Mouse (Mus musculus) neural tube, embryonic 14.5 days (tissue): ENCODE measurements around the gene Hist1h2bn. TPM values are rescaled to one million over a fixed set of nuclear protein-coding genes. Genes with fewer than 3 reads are reported as not detected.
"Not testable (repeated sequence)": the region's sequence is repeated elsewhere in the genome, so short reads cannot be mapped to it uniquely, and the experiment has no call there.

ENCODE experiments used
- ATAC-seq: fragments of 200-750 bp; cut with Nextera tagmentation; 2 replicates; pipeline ENCODE4 v1.8.0; 2017; ENCODE audit warnings: low read depth, mild to moderate bottlenecking, moderate TSS enrichment, moderate library complexity
- H3K27ac ChIP-seq: fragments of 300-500 bp; sonication (generic); 2 replicates; pipeline ENCODE4 v1.5.1; 2014; ENCODE audit warnings: low read depth, mild to moderate bottlenecking, control low read depth, low read length, moderate library complexity, mixed read lengths
- H3K27me3 ChIP-seq: fragments of 300-500 bp; sonication (generic); 2 replicates; pipeline ENCODE4 v1.6.1; 2014; ENCODE audit warnings: low read length; ENCODE audit not compliant: control insufficient read depth, insufficient read depth
- H3K36me3 ChIP-seq: fragments of 300-500 bp; sonication (generic); 2 replicates; pipeline ENCODE4 v1.6.1; 2014; ENCODE audit warnings: low read length, mixed read lengths; ENCODE audit not compliant: control insufficient read depth, insufficient read depth
- H3K4me1 ChIP-seq: fragments of 300-500 bp; sonication (generic); 2 replicates; pipeline ENCODE4 v1.6.1; 2014; ENCODE audit warnings: low read length; ENCODE audit not compliant: control insufficient read depth, insufficient read depth
- H3K4me2 ChIP-seq: fragments of 300-500 bp; sonication (generic); 2 replicates; pipeline ENCODE4 v1.6.1; 2014; ENCODE audit warnings: mild to moderate bottlenecking, low read depth, low read length, control low read depth
- H3K4me3 ChIP-seq: fragments of 300-500 bp; sonication (generic); 2 replicates; pipeline ENCODE4 v1.5.1; 2014; ENCODE audit warnings: low read depth, low read length, control low read depth, mixed read lengths
- H3K9ac ChIP-seq: fragments of 300-500 bp; sonication (generic); replicated peaks from 2 replicates; pipeline ENCODE4 v1.6.1; 2014; ENCODE audit warnings: low read depth, mild to moderate bottlenecking, control low read depth, low read length, mixed read lengths
- H3K9me3 ChIP-seq: fragments of 300-500 bp; sonication (generic); 2 replicates; pipeline ENCODE4 v1.6.1; 2016; ENCODE audit warnings: low read length; ENCODE audit not compliant: control insufficient read depth
- WGBS: fragments of 180-500 bp; shearing (Covaris S2); extraction: QIAGEN DNeasy Blood & Tissue Kit; methylation state at CpG from one replicate; pipeline ENCODE4 v1.1.7; 2014; 5-methylcytosine and 5-hydroxymethylcytosine counted together
- polyA plus RNA-seq: library from polyadenylated mRNA; unstranded; fragments of >200 nt; fragmentation: Nextera tagmentation; extraction: Ambion mirVana; gene quantifications from 2 replicates; pipeline ENCODE4 v1.2.1, GENCODE M21; 2014

Gene Hist1h2bn
- polyA plus RNA-seq, 1 experiment from 2014 or later = 1.0 TPM

- no peak overlapping the region for H3K27ac ChIP-seq
- H3K9ac ChIP-seq = no peak overlapping the region
- H3K27me3 ChIP-seq = no peaks in the 10 kb centered on the region
- no peaks in the 10 kb centered on the region for H3K36me3 ChIP-seq
- ATAC-seq = peak; percentile 69; the same call in 1 of the 2 replicates
- H3K4me3 ChIP-seq = no peak overlapping the region
- 10% methylated on average over 10 of the region's 11 CpGs for WGBS
- no peaks in the 10 kb centered on the region for H3K9me3 ChIP-seq
- H3K4me2 ChIP-seq = no peak overlapping the region
- H3K4me1 ChIP-seq = no peaks in the 10 kb centered on the region
Observed at GRCm38 (mm10) chr13:21727948-21728572, 25.9 kb upstream of the Hist1h2bn start.

- H3K9me3 ChIP-seq = no peaks in the 10 kb centered on the region
- no peak overlapping the region for H3K27ac ChIP-seq
- no peaks in the 10 kb centered on the region for H3K4me1 ChIP-seq
- WGBS = 71% methylated on average over 1 of the region's 1 CpGs
- no peak overlapping the region for H3K9ac ChIP-seq
- no peaks in the 10 kb centered on the region for H3K27me3 ChIP-seq
- ATAC-seq = no peak
- H3K36me3 ChIP-seq = no peaks in the 10 kb centered on the region
- H3K4me2 ChIP-seq = no peak overlapping the region
- H3K4me3 ChIP-seq = no peak overlapping the region
Observed at GRCm38 (mm10) chr13:21729544-21729943, 24.4 kb upstream of the Hist1h2bn start.

GRCm38 (mm10) chr13:21733466-21733865, 20.5 kb upstream of the Hist1h2bn start:
- 66% methylated on average over 5 of the region's 5 CpGs for WGBS
- no peaks in the 10 kb centered on the region for H3K27me3 ChIP-seq
- ATAC-seq = peak; percentile 15; the same call in 1 of the 2 replicates
- no peak overlapping the region for H3K4me2 ChIP-seq
- H3K27ac ChIP-seq = peak overlapping the region; percentile 98
- peaks cover 7% of the 10 kb centered on the region; the same call in 1 of the 2 replicates for H3K4me1 ChIP-seq
- peak overlapping the region; percentile 1; the same call in 1 of the 2 replicates for H3K9ac ChIP-seq
- no peaks in the 10 kb centered on the region for H3K36me3 ChIP-seq
- H3K4me3 ChIP-seq = no peak overlapping the region
- H3K9me3 ChIP-seq = no peaks in the 10 kb centered on the region

GRCm38 (mm10) chr13:21734010-21734905, 19.7 kb upstream of the Hist1h2bn start:
- no peaks in the 10 kb centered on the region for H3K27me3 ChIP-seq
- peak overlapping the region; percentile 48 for H3K4me3 ChIP-seq
- peak overlapping the region; percentile 98 for H3K27ac ChIP-seq
- no peaks in the 10 kb centered on the region for H3K36me3 ChIP-seq
- 0% methylated on average over 21 of the region's 21 CpGs for WGBS
- H3K9me3 ChIP-seq = no peaks in the 10 kb centered on the region
- H3K4me1 ChIP-seq = peaks cover 7% of the 10 kb centered on the region; the same call in 1 of the 2 replicates
- ATAC-seq = peak; percentile 84
- peak overlapping the region; percentile 78 for H3K4me2 ChIP-seq
- peak overlapping the region; percentile 56 for H3K9ac ChIP-seq

GRCm38 (mm10) chr13:21734906-21735767, 18.8 kb upstream of the Hist1h2bn start, which contains the start of gene Hist1h4j:
Gene Hist1h4j (plus strand): TSS chr13:21735064.
- WGBS = under 1% methylated on average over 43 of the region's 56 CpGs
- not testable (repeated sequence) for H3K27me3 ChIP-seq, H3K36me3 ChIP-seq, H3K9me3 ChIP-seq, H3K4me1 ChIP-seq
- H3K27ac ChIP-seq = peak within 1 kb of the TSS; percentile 98
- peak; percentile 91 for ATAC-seq
- H3K9ac ChIP-seq = peak within 1 kb of the TSS; percentile 56
- peak within 1 kb of the TSS; percentile 48 for H3K4me3 ChIP-seq
- peak within 1 kb of the TSS; percentile 78 for H3K4me2 ChIP-seq

GRCm38 (mm10) chr13:21745006-21745405, 8.9 kb upstream of the Hist1h2bn start:
- no peaks in the 10 kb centered on the region for H3K27me3 ChIP-seq
- no peaks in the 10 kb centered on the region for H3K9me3 ChIP-seq
- no peak for ATAC-seq
- no peak overlapping the region for H3K27ac ChIP-seq
- no peaks in the 10 kb centered on the region for H3K36me3 ChIP-seq
- no peak overlapping the region for H3K9ac ChIP-seq
- no peak overlapping the region for H3K4me3 ChIP-seq
- no peak overlapping the region for H3K4me2 ChIP-seq
- H3K4me1 ChIP-seq = peaks cover 19% of the 10 kb centered on the region
- WGBS = 88% methylated on average over 1 of the region's 1 CpGs

GRCm38 (mm10) chr13:21749387-21750158, 4.3 kb upstream of the Hist1h2bn start:
- Histone ChIP-seq H3K9me3 (no peaks in the 10 kb centered on the region), H3K4me1 (peaks cover 28% of the 10 kb centered on the region), H3K4me3 (peak overlapping the region; percentile 54), H3K4me2 (peak overlapping the region; percentile 91), H3K36me3 (no peaks in the 10 kb centered on the region), H3K27me3 (no peaks in the 10 kb centered on the region), H3K9ac (peak overlapping the region; percentile 39), H3K27ac (peak overlapping the region; percentile 52; the same call in 1 of the 2 replicates)
- ATAC-seq = no peak
- WGBS = 7% methylated on average over 5 of the region's 5 CpGs
